Mouse (Mus musculus): Measurements from ENCODE around the gene Higd1b.

Higd1b gene

GRCm38 (mm10) chr11:102835549-102835948 is at the start of gene Higd1b:
TSS of gene Higd1b (plus strand) at chr11:102835849.
- peak in 1 of 2 experiments; percentile 20 for DNase-seq

GRCm38 (mm10) chr11:102787688-102788177 is 47.9 kb upstream of the Higd1b start:
- no peak for DNase-seq

- DNase-seq, result no peak
Measured at GRCm38 (mm10) chr11:102791682-102792445, 43.8 kb upstream of the Higd1b start.

GRCm38 (mm10) chr11:102794157-102794556 is 41.5 kb upstream of the Higd1b start:
- no peak for DNase-seq

- DNase-seq, result peak in 1 of 2 experiments; percentile 32
Measured at GRCm38 (mm10) chr11:102803453-102803852, 32.2 kb upstream of the Higd1b start.

- no peak for DNase-seq
Measured at GRCm38 (mm10) chr11:102808246-102808645, 27.4 kb upstream of the Higd1b start.

- peak in 1 of 2 experiments; percentile 37 for DNase-seq
Measured at GRCm38 (mm10) chr11:102810721-102811485, 24.7 kb upstream of the Higd1b start.

- DNase-seq, result no peak
Measured at GRCm38 (mm10) chr11:102814881-102815280, 20.8 kb upstream of the Higd1b start.

- peak; percentile 47 to 56 for DNase-seq
Measured at GRCm38 (mm10) chr11:102818121-102819020, 17.3 kb upstream of the Higd1b start.

- peak; percentile 76 to 86 for DNase-seq
Measured at GRCm38 (mm10) chr11:102819021-102819782, 16.4 kb upstream of the Higd1b start, which contains the start of gene Gjc1. TSS of gene Gjc1 (minus strand) at chr11:102819700.

GRCm38 (mm10) chr11:102819783-102820385 is 15.8 kb upstream of the Higd1b start:
- no peak for DNase-seq

GRCm38 (mm10) chr11:102820432-102820831 is 15.2 kb upstream of the Higd1b start:
- no peak for DNase-seq

GRCm38 (mm10) chr11:102821231-102821630 is 14.4 kb upstream of the Higd1b start:
- DNase-seq, result no peak

GRCm38 (mm10) chr11:102826476-102826875 is 9.2 kb upstream of the Higd1b start:
- no peak for DNase-seq

GRCm38 (mm10) chr11:102827097-102827496 is 8.6 kb upstream of the Higd1b start:
- no peak for DNase-seq

- DNase-seq, result no peak
Measured at GRCm38 (mm10) chr11:102830276-102830675, 5.4 kb upstream of the Higd1b start.

GRCm38 (mm10) chr11:102832700-102833297 is 2.9 kb upstream of the Higd1b start:
- no peak for DNase-seq

GRCm38 (mm10) chr11:102834219-102834618 is 1.4 kb upstream of the Higd1b start:
- DNase-seq, result peak in 1 of 2 experiments; percentile 71

- DNase-seq, result no peak
Measured at GRCm38 (mm10) chr11:102836146-102836545, 497 bp downstream of the Higd1b start.

- DNase-seq, result no peak
Measured at GRCm38 (mm10) chr11:102837385-102837784, 1.7 kb downstream of the Higd1b start.

GRCm38 (mm10) chr11:102838126-102838525 is 2.5 kb downstream of the Higd1b start:
- DNase-seq, result peak; percentile 13 to 59
